ENCODE assay signal across 10 mouse cellular contexts in genomic region chr4:147953590-147953989, GRCm38 (mm10). TPM values are rescaled to one million over a fixed set of nuclear protein-coding genes. Genes with fewer than 3 reads are reported as not detected.
DNase-seq lines count a peak whose midpoint lies in the region; ATAC-seq and TF ChIP-seq lines count a peak whose summit lies in the region.
"Had no signal": no experiment of that assay in that cellular context is flagged by ENCODE, and none has a peak within 500 bp of the region (broad histone marks: within the 10 kb centered on the region; RNA-seq: fewer than 3 reads in every experiment).

No protein-coding gene starts in this region.

- TF ChIP-seq POLR2A in testis, adult 2 months (IDR thresholded peaks at IDR 0.05; ENCODE audit: control insufficient read depth, low read depth, low read length) = no peak
- TF ChIP-seq POLR2A in cortical plate, adult 2 months (IDR thresholded peaks at IDR 0.05; ENCODE audit: extremely low read depth, insufficient read depth, low read length) = no peak

- peak; percentile 66 for TF ChIP-seq CTCF in heart, postnatal 0 days (IDR thresholded peaks at IDR 0.05; ENCODE audit: low read depth)
- TF ChIP-seq CTCF in testis, adult 2 months (IDR thresholded peaks at IDR 0.05; ENCODE audit: control insufficient read depth, insufficient read depth, insufficient replicate concordance, low read depth, low read length) = peak; percentile 24; the same call in 1 of the 2 replicates
- peak; percentile 65 for TF ChIP-seq CTCF in cortical plate, adult 2 months (IDR thresholded peaks at IDR 0.05; ENCODE audit: extremely low read depth, insufficient read depth, low read length)

- TF ChIP-seq EP300 in heart, postnatal 0 days (IDR thresholded peaks at IDR 0.05; ENCODE audit: low read depth) = no peak

- H3K4me2 ChIP-seq in heart, postnatal 0 days (ENCODE audit: low read depth, low read length) = no peak overlapping the region
- H3K4me2 ChIP-seq in heart, embryonic 11.5 days = no peak overlapping the region
- H3K4me2 ChIP-seq: limb, embryonic 13.5 days had no signal

- no peak overlapping the region for H3K4me3 ChIP-seq in heart, postnatal 0 days (ENCODE audit: low read depth, low read length)
- no peak overlapping the region for H3K4me3 ChIP-seq in heart, embryonic 11.5 days (ENCODE audit: low read depth, low read length)
- H3K4me3 ChIP-seq in testis, adult 2 months (ENCODE audit: control insufficient read depth, low read depth, low read length) = no peak overlapping the region
- H3K4me3 ChIP-seq in cortical plate, adult 2 months (ENCODE audit: insufficient read depth, low read length) = no peak overlapping the region
- H3K4me3 ChIP-seq: limb, embryonic 13.5 days had no signal

- no peaks in the 10 kb centered on the region for H3K27me3 ChIP-seq in heart, postnatal 0 days (ENCODE audit: control insufficient read depth, insufficient read depth, low read length)
- H3K27me3 ChIP-seq in heart, embryonic 11.5 days (ENCODE audit: control insufficient read depth, insufficient read depth, low read length) = no peaks in the 10 kb centered on the region
- H3K27me3 ChIP-seq in testis, adult 2 months (ENCODE audit: control insufficient read depth, insufficient read depth, low read length) = no peaks in the 10 kb centered on the region
- H3K27me3 ChIP-seq: limb, embryonic 13.5 days had no signal

- peak; percentile 55 for DNase-seq in heart, postnatal 0 days (ENCODE audit: low spot score)
- DNase-seq in testis, postnatal 14 days (ENCODE audit: low spot score) = no peak
- DNase-seq in lung, postnatal 14 days = peak; percentile 35
- no peak for DNase-seq in urinary bladder, adult 18-20 months (ENCODE audit: low spot score in 2 of 2)

- peak; percentile 49; the same call in 1 of the 2 replicates for ATAC-seq in heart, postnatal 0 days (ENCODE audit: insufficient read depth, low read depth)
- ATAC-seq in heart, embryonic 11.5 days (replicated peaks; ENCODE audit: insufficient number of reproducible peaks, low FRiP score, low TSS enrichment) = no peak
- no peak for ATAC-seq in erythroblast, adult 5-6 weeks (replicated peaks; ENCODE audit: low FRiP score, poor library complexity, severe bottlenecking)

- no peak overlapping the region for H3K27ac ChIP-seq in heart, postnatal 0 days (ENCODE audit: low read depth)
- H3K27ac ChIP-seq in heart, embryonic 11.5 days (ENCODE audit: low read depth, low read length) = no peak overlapping the region
- no peak overlapping the region for H3K27ac ChIP-seq in testis, adult 2 months (ENCODE audit: control insufficient read depth, insufficient read depth, low read depth, low read length)
- no peak overlapping the region for H3K27ac ChIP-seq in cortical plate, adult 2 months (ENCODE audit: insufficient read depth, low read length)
- H3K27ac ChIP-seq: limb, embryonic 13.5 days had no signal

- 0 out of 2 replicates have a peak, but pooled peaks cover 5% of the 10 kb centered on the region for H3K36me3 ChIP-seq in heart, postnatal 0 days (replicated peaks; ENCODE audit: control insufficient read depth, insufficient read depth, low read length)
- no peaks in the 10 kb centered on the region for H3K36me3 ChIP-seq in heart, embryonic 11.5 days (ENCODE audit: control insufficient read depth, insufficient read depth, low read length)
- no peaks in the 10 kb centered on the region for H3K36me3 ChIP-seq in testis, adult 2 months (ENCODE audit: control insufficient read depth, insufficient read depth, low read length)

- no peaks in the 10 kb centered on the region for H3K4me1 ChIP-seq in heart, postnatal 0 days (ENCODE audit: control insufficient read depth, insufficient read depth)
- no peaks in the 10 kb centered on the region for H3K4me1 ChIP-seq in heart, embryonic 11.5 days (ENCODE audit: control insufficient read depth, insufficient read depth, low read length)
- H3K4me1 ChIP-seq in testis, adult 2 months (ENCODE audit: control insufficient read depth, insufficient read depth, low read length) = no peaks in the 10 kb centered on the region
- no peaks in the 10 kb centered on the region for H3K4me1 ChIP-seq in cortical plate, adult 2 months (ENCODE audit: control insufficient read depth, insufficient read depth, low read length)
- H3K4me1 ChIP-seq: limb, embryonic 13.5 days had no signal

- H3K9me3 ChIP-seq in heart, postnatal 0 days (replicated peaks; ENCODE audit: control insufficient read depth, low read length) = no peaks in the 10 kb centered on the region
- no peaks in the 10 kb centered on the region for H3K9me3 ChIP-seq in heart, embryonic 11.5 days (replicated peaks; ENCODE audit: control insufficient read depth, low read length)
- H3K9me3 ChIP-seq: limb, embryonic 13.5 days had no signal

- 3% methylated on average over 4 of the region's 4 CpGs for WGBS in heart, postnatal 0 days
- 2% methylated on average over 4 of the region's 4 CpGs for WGBS in heart, embryonic 11.5 days (ENCODE audit: insufficient replicate concordance)

- no peak overlapping the region for H3K9ac ChIP-seq in heart, postnatal 0 days (replicated peaks; ENCODE audit: low read depth, low read length)
- H3K9ac ChIP-seq in heart, embryonic 11.5 days (ENCODE audit: low read depth, low read length) = no peak overlapping the region
- H3K9ac ChIP-seq: limb, embryonic 13.5 days had no signal

RNA-seq across cellular contexts. Expression of gene 2510039O18Rik, which starts 12.9 kb away (rescaled TPM):
- 76.2 and 82.2 TPM in 2 replicates for total RNA-seq in heart, postnatal 0 days (2014; rRNA removed; ENCODE audit: low replicate concordance)
- polyA plus RNA-seq in heart, postnatal 0 days (2015; fragmentation: Nextera tagmentation; extraction: Ambion mirVana) = 8.9 and 10.4 TPM in 2 replicates
- polyA plus RNA-seq in heart, embryonic 11.5 days (2014; fragmentation: Nextera tagmentation; extraction: Ambion mirVana) = 16.4 and 16.5 TPM in 2 replicates
- polyA plus RNA-seq in testis, adult 2 months (2012; rRNA removed) = 35.5 and 38.1 TPM in 2 replicates
- 33.2 TPM in 2 replicates for polyA plus RNA-seq in cortical plate, adult 2 months (2012; rRNA removed)
- total RNA-seq in erythroblast, adult 5-6 weeks (2015; ENCODE audit: low replicate concordance) = 12.1 and 14.4 TPM in 2 replicates
- total RNA-seq in erythroblast, adult 5-6 weeks (2017; ENCODE audit: low replicate concordance) = 9.6 and 11.1 TPM in 2 replicates

RNA-seq across cellular contexts. Expression of gene Plod1, which starts 17.0 kb away (rescaled TPM):
- total RNA-seq in heart, postnatal 0 days (2014; rRNA removed; ENCODE audit: low replicate concordance) = 84.0 and 107 TPM in 2 replicates
- 48.9 and 55.6 TPM in 2 replicates for polyA plus RNA-seq in heart, postnatal 0 days (2015; fragmentation: Nextera tagmentation; extraction: Ambion mirVana)
- polyA plus RNA-seq in heart, embryonic 11.5 days (2014; fragmentation: Nextera tagmentation; extraction: Ambion mirVana) = 40.1 and 50.2 TPM in 2 replicates
- 7.2 and 8.8 TPM in 2 replicates for polyA plus RNA-seq in testis, adult 2 months (2012; rRNA removed)
- 21.9 and 24.4 TPM in 2 replicates for polyA plus RNA-seq in cortical plate, adult 2 months (2012; rRNA removed)
- 1.5 and 2.1 TPM in 2 replicates for total RNA-seq in erythroblast, adult 5-6 weeks (2015; ENCODE audit: low replicate concordance)
- total RNA-seq in erythroblast, adult 5-6 weeks (2017; ENCODE audit: low replicate concordance) = 2.4 and 2.6 TPM in 2 replicates

RNA-seq across cellular contexts. Expression of gene Nppb, which starts 32.0 kb away (rescaled TPM):
- 831 and 1,183 TPM in 2 replicates for total RNA-seq in heart, postnatal 0 days (2014; rRNA removed; ENCODE audit: low replicate concordance)
- polyA plus RNA-seq in heart, postnatal 0 days (2015; fragmentation: Nextera tagmentation; extraction: Ambion mirVana) = 188 and 473 TPM in 2 replicates
- 305 and 336 TPM in 2 replicates for polyA plus RNA-seq in heart, embryonic 11.5 days (2014; fragmentation: Nextera tagmentation; extraction: Ambion mirVana)
- not detected in 2 replicates for polyA plus RNA-seq in testis, adult 2 months (2012; rRNA removed)
- not detected in 2 replicates for polyA plus RNA-seq in cortical plate, adult 2 months (2012; rRNA removed)
- not detected in 2 replicates for total RNA-seq in erythroblast, adult 5-6 weeks (2015; ENCODE audit: low replicate concordance)
- not detected in 2 replicates for total RNA-seq in erythroblast, adult 5-6 weeks (2017; ENCODE audit: low replicate concordance)
- polyA plus RNA-seq: limb, embryonic 13.5 days; stomach, embryonic 16.5 days had no signal

RNA-seq across cellular contexts. Expression of gene Nppa, which starts 46.9 kb away (rescaled TPM):
- 2,556 and 3,370 TPM in 2 replicates for total RNA-seq in heart, postnatal 0 days (2014; rRNA removed; ENCODE audit: low replicate concordance)
- polyA plus RNA-seq in heart, postnatal 0 days (2015; fragmentation: Nextera tagmentation; extraction: Ambion mirVana) = 9,636 and 10,119 TPM in 2 replicates
- polyA plus RNA-seq in heart, embryonic 11.5 days (2014; fragmentation: Nextera tagmentation; extraction: Ambion mirVana) = 5,496 and 5,973 TPM in 2 replicates
- not detected in 2 replicates for polyA plus RNA-seq in testis, adult 2 months (2012; rRNA removed)
- polyA plus RNA-seq in cortical plate, adult 2 months (2012; rRNA removed) = 0.21 TPM in 2 replicates
- not detected in 2 replicates for total RNA-seq in erythroblast, adult 5-6 weeks (2015; ENCODE audit: low replicate concordance)
- not detected in 2 replicates for total RNA-seq in erythroblast, adult 5-6 weeks (2017; ENCODE audit: low replicate concordance)
- polyA plus RNA-seq: limb, embryonic 13.5 days had no signal

RNA-seq across cellular contexts. Expression of gene Mfn2, which starts 49.1 kb away (rescaled TPM):
- total RNA-seq in heart, postnatal 0 days (2014; rRNA removed; ENCODE audit: low replicate concordance) = 251 and 256 TPM in 2 replicates
- 188 and 230 TPM in 2 replicates for polyA plus RNA-seq in heart, postnatal 0 days (2015; fragmentation: Nextera tagmentation; extraction: Ambion mirVana)
- 61.8 and 95.4 TPM in 2 replicates for polyA plus RNA-seq in heart, embryonic 11.5 days (2014; fragmentation: Nextera tagmentation; extraction: Ambion mirVana)
- 142 and 153 TPM in 2 replicates for polyA plus RNA-seq in testis, adult 2 months (2012; rRNA removed)
- polyA plus RNA-seq in cortical plate, adult 2 months (2012; rRNA removed) = 101 and 105 TPM in 2 replicates
- total RNA-seq in erythroblast, adult 5-6 weeks (2015; ENCODE audit: low replicate concordance) = 5.2 and 5.6 TPM in 2 replicates
- total RNA-seq in erythroblast, adult 5-6 weeks (2017; ENCODE audit: low replicate concordance) = 6.1 and 6.6 TPM in 2 replicates

Comparison
In these comparisons a context has a peak if more than half of its experiments do, and no peak if none do; other contexts are left out.
1. DNase-seq: peak in heart, postnatal 0 days (single experiment) and lung, postnatal 14 days (single experiment); none in testis, postnatal 14 days (single experiment) and urinary bladder, adult 18-20 months (0 of 2).
2. RNA of gene Nppb, which starts 32.0 kb away (polyA plus RNA-seq): 188 to 473 TPM in heart, postnatal 0 days and 305 to 336 TPM in heart, embryonic 11.5 days; not detected in cortical plate, adult 2 months and not detected in testis, adult 2 months; every median in the first group is over 100 times any median in the second.
3. Peak in every context shown above with its lines, with median percentiles within 50 percentile points of each other: CTCF ChIP-seq.